Mouse (Mus musculus) cortical plate, adult 2 months (tissue): ENCODE measurements around the gene Ttll12.

ENCODE experiments used
- CTCF ChIP-seq: fragments of 200-500 bp; IDR thresholded peaks from 2 replicates; pipeline ENCODE4 v1.5.1; 2011; ENCODE audit warnings: mild to moderate bottlenecking, control low read depth, low read length; ENCODE audit not compliant: insufficient read depth; ENCODE audit errors: extremely low read depth
- POLR2A ChIP-seq: fragments of 200-500 bp; IDR thresholded peaks from 2 replicates; pipeline ENCODE4 v1.6.1; 2011; ENCODE audit warnings: mild to moderate bottlenecking, low read length, control low read depth; ENCODE audit not compliant: insufficient read depth; ENCODE audit errors: extremely low read depth

DNA sequence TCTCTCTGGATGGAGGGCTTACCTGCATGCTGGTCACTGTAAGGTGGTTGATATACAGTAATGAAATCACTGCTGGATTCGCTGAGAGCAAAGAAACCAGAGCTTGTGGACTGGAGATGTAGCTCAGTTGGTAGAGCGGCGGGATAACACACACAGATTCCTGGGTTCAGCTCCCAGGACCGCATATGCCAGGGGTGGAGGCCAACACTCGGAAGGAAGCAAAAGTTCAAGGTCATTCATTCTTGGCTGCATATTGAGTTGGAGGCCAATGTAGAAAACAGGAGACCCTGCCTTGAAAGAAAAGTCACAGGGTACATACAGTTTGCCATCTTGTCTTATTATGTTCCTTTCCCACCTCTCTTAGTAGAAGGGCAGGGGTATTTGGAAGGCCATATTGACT, 65.2 kb downstream of the Ttll12 start:
- TF ChIP-seq POLR2A (no peak), CTCF (no peak)
